Mouse (Mus musculus): ENCODE results near the gene Samd1. TPM values are rescaled to one million over a fixed set of nuclear protein-coding genes. Genes with fewer than 3 reads are reported as not detected.
A peak's percentile ranks its signal among the peaks of the same experiment; 100 is the strongest.

Gene Samd1
- polyA plus RNA-seq (2012; ENCODE audit: insufficient read depth, insufficient read length, missing spikeins) = 12.0 and 12.4 TPM in 2 replicates

GRCm38 (mm10) chr8:83997511-83998141 is at the start of gene Samd1:
Gene Samd1 (plus strand): TSS chr8:83997672.
- H3K27ac ChIP-seq (replicated peaks; ENCODE audit: low read depth, low read length) = peak within 1 kb of the TSS; percentile 81
- 0 out of 2 replicates have a peak, but pooled peaks cover 7% of the 10 kb centered on the region for H3K4me1 ChIP-seq (ENCODE audit: control insufficient read depth, insufficient read depth, insufficient read length, low read length)
- H3K4me3 ChIP-seq (ENCODE audit: insufficient read depth, low read depth, low read length) = peak within 1 kb of the TSS; percentile 87

GRCm38 (mm10) chr8:83954749-83955105 is 42.7 kb upstream of the Samd1 start:
- peak overlapping the region; percentile 61 for H3K4me3 ChIP-seq (ENCODE audit: insufficient read depth, low read depth, low read length)
- H3K27ac ChIP-seq (replicated peaks; ENCODE audit: low read depth, low read length) = no peak overlapping the region
- H3K4me1 ChIP-seq (ENCODE audit: control insufficient read depth, insufficient read depth, insufficient read length, low read length) = no peaks in the 10 kb centered on the region

- Histone ChIP-seq H3K27ac (replicated peaks; ENCODE audit: low read depth, low read length) (no peak within 1 kb of the TSS), H3K4me3 (ENCODE audit: insufficient read depth, low read depth, low read length) (peak within 1 kb of the TSS; percentile 61)
Measured at GRCm38 (mm10) chr8:83955106-83955957, 42.1 kb upstream of the Samd1 start, which contains the start of the genes Gm10644 and Asf1b. Gene Gm10644 (minus strand): TSS chr8:83955205. Gene Asf1b (plus strand): TSS chr8:83955507.

GRCm38 (mm10) chr8:83955958-83956218 is 41.6 kb upstream of the Samd1 start:
- Histone ChIP-seq H3K4me3 (ENCODE audit: insufficient read depth, low read depth, low read length) (peak overlapping the region; percentile 54), H3K4me1 (ENCODE audit: control insufficient read depth, insufficient read depth, insufficient read length, low read length) (no peaks in the 10 kb centered on the region), H3K27ac (replicated peaks; ENCODE audit: low read depth, low read length) (no peak overlapping the region)

More at GRCm38 (mm10) chr8:83955106-83955957, 42.1 kb upstream of the Samd1 start, which contains the start of the genes Gm10644 and Asf1b:
- no peaks in the 10 kb centered on the region for H3K4me1 ChIP-seq (ENCODE audit: control insufficient read depth, insufficient read depth, insufficient read length, low read length)

- no peak overlapping the region for H3K4me3 ChIP-seq (ENCODE audit: insufficient read depth, low read depth, low read length)
- no peaks in the 10 kb centered on the region for H3K4me1 ChIP-seq (ENCODE audit: control insufficient read depth, insufficient read depth, insufficient read length, low read length)
Measured at GRCm38 (mm10) chr8:83956789-83957188, 40.7 kb upstream of the Samd1 start.

GRCm38 (mm10) chr8:83964015-83964765 is 33.3 kb upstream of the Samd1 start:
- Histone ChIP-seq H3K4me3 (ENCODE audit: insufficient read depth, low read depth, low read length) (no peak overlapping the region), H3K4me1 (ENCODE audit: control insufficient read depth, insufficient read depth, insufficient read length, low read length) (peaks cover 2% of the 10 kb centered on the region; the same call in 1 of the 2 replicates), H3K27ac (replicated peaks; ENCODE audit: low read depth, low read length) (peak overlapping the region; percentile 92)

More at GRCm38 (mm10) chr8:83956789-83957188, 40.7 kb upstream of the Samd1 start:
- no peak overlapping the region for H3K27ac ChIP-seq (replicated peaks; ENCODE audit: low read depth, low read length)

- Histone ChIP-seq H3K4me3 (ENCODE audit: insufficient read depth, low read depth, low read length) (no peak overlapping the region), H3K27ac (replicated peaks; ENCODE audit: low read depth, low read length) (no peak overlapping the region), H3K4me1 (ENCODE audit: control insufficient read depth, insufficient read depth, insufficient read length, low read length) (peaks cover 8% of the 10 kb centered on the region; the same call in 1 of the 2 replicates)
Measured at GRCm38 (mm10) chr8:83967701-83968100, 29.8 kb upstream of the Samd1 start.

- Histone ChIP-seq H3K4me3 (ENCODE audit: insufficient read depth, low read depth, low read length) (no peak overlapping the region), H3K27ac (replicated peaks; ENCODE audit: low read depth, low read length) (peak overlapping the region; percentile 69), H3K4me1 (ENCODE audit: control insufficient read depth, insufficient read depth, insufficient read length, low read length) (peaks cover 8% of the 10 kb centered on the region)
Measured at GRCm38 (mm10) chr8:83971121-83971520, 26.4 kb upstream of the Samd1 start.

GRCm38 (mm10) chr8:83971661-83972060 is 25.8 kb upstream of the Samd1 start:
- Histone ChIP-seq H3K4me3 (ENCODE audit: insufficient read depth, low read depth, low read length) (peak overlapping the region; percentile 59), H3K27ac (replicated peaks; ENCODE audit: low read depth, low read length) (peak overlapping the region; percentile 69), H3K4me1 (ENCODE audit: control insufficient read depth, insufficient read depth, insufficient read length, low read length) (peaks cover 11% of the 10 kb centered on the region)

GRCm38 (mm10) chr8:83972150-83973120 is 25.0 kb upstream of the Samd1 start, which contains the start of gene Prkaca:
Gene Prkaca (plus strand): TSS chr8:83972993.
- Histone ChIP-seq H3K4me1 (ENCODE audit: control insufficient read depth, insufficient read depth, insufficient read length, low read length) (peaks cover 18% of the 10 kb centered on the region), H3K27ac (replicated peaks; ENCODE audit: low read depth, low read length) (peak within 1 kb of the TSS; percentile 76), H3K4me3 (ENCODE audit: insufficient read depth, low read depth, low read length) (peak within 1 kb of the TSS; percentile 75)

- Histone ChIP-seq H3K4me1 (ENCODE audit: control insufficient read depth, insufficient read depth, insufficient read length, low read length) (peaks cover 26% of the 10 kb centered on the region), H3K27ac (replicated peaks; ENCODE audit: low read depth, low read length) (peak overlapping the region; percentile 76), H3K4me3 (ENCODE audit: insufficient read depth, low read depth, low read length) (peak overlapping the region; percentile 75)
Measured at GRCm38 (mm10) chr8:83973161-83974031, 24.1 kb upstream of the Samd1 start.

GRCm38 (mm10) chr8:83974521-83974920 is 23.0 kb upstream of the Samd1 start:
- Histone ChIP-seq H3K4me1 (ENCODE audit: control insufficient read depth, insufficient read depth, insufficient read length, low read length) (peaks cover 30% of the 10 kb centered on the region), H3K27ac (replicated peaks; ENCODE audit: low read depth, low read length) (peak overlapping the region; percentile 76), H3K4me3 (ENCODE audit: insufficient read depth, low read depth, low read length) (peak overlapping the region; percentile 75)

- 0 out of 2 replicates have a peak overlapping the region, but pooled peaks have one; percentile 7 for H3K4me3 ChIP-seq (ENCODE audit: insufficient read depth, low read depth, low read length)
- H3K4me1 ChIP-seq (ENCODE audit: control insufficient read depth, insufficient read depth, insufficient read length, low read length) = peaks cover 33% of the 10 kb centered on the region
Measured at GRCm38 (mm10) chr8:83976101-83976630, 21.3 kb upstream of the Samd1 start.

More at GRCm38 (mm10) chr8:83976101-83976630, 21.3 kb upstream of the Samd1 start:
- H3K27ac ChIP-seq (replicated peaks; ENCODE audit: low read depth, low read length) = peak overlapping the region; percentile 76
